Mouse (Mus musculus) B cell, adult 2 months (primary cell): ENCODE measurements around the gene Trp53bp1.

Experiments
- DNase-seq, 2 experiments: peaks; one replicate each; pipeline ENCODE4 v3.0.0; 2022

Trp53bp1 gene

GRCm38 (mm10) chr2:121244099-121244498, 27.1 kb downstream of the Trp53bp1 start:
- no peak for DNase-seq

GRCm38 (mm10) chr2:121239426-121239825, 31.8 kb downstream of the Trp53bp1 start:
- no peak for DNase-seq

- no peak for DNase-seq
Observed at GRCm38 (mm10) chr2:121235460-121236072, 35.6 kb downstream of the Trp53bp1 start.

- no peak for DNase-seq
Observed at GRCm38 (mm10) chr2:121228135-121228534, 43.1 kb downstream of the Trp53bp1 start.

GRCm38 (mm10) chr2:121223010-121223409, 48.2 kb downstream of the Trp53bp1 start:
- no peak for DNase-seq

- no peak for DNase-seq
Observed at GRCm38 (mm10) chr2:121219994-121220393, 51.2 kb downstream of the Trp53bp1 start.

- no peak for DNase-seq
Observed at GRCm38 (mm10) chr2:121219177-121219576, 52.0 kb downstream of the Trp53bp1 start.

GRCm38 (mm10) chr2:121214491-121214890, 56.7 kb downstream of the Trp53bp1 start:
- no peak for DNase-seq

- no peak for DNase-seq
Observed at GRCm38 (mm10) chr2:121206541-121206940, 64.7 kb downstream of the Trp53bp1 start.

- no peak for DNase-seq
Observed at GRCm38 (mm10) chr2:121204276-121204675, 66.9 kb downstream of the Trp53bp1 start.

GRCm38 (mm10) chr2:121195466-121195865, 75.7 kb downstream of the Trp53bp1 start:
- DNase-seq, result no peak

GRCm38 (mm10) chr2:121188530-121188929, 82.7 kb downstream of the Trp53bp1 start:
- DNase-seq, result no peak

- no peak for DNase-seq
Observed at GRCm38 (mm10) chr2:121184142-121184541, 87.1 kb downstream of the Trp53bp1 start.

- no peak for DNase-seq
Observed at GRCm38 (mm10) chr2:121183431-121183830, 87.8 kb downstream of the Trp53bp1 start.

GRCm38 (mm10) chr2:121178828-121179479, 92.3 kb downstream of the Trp53bp1 start:
- no peak for DNase-seq

- peak; percentile 89 to 91 for DNase-seq
Observed at GRCm38 (mm10) chr2:121170980-121171742, 100.0 kb downstream of the Trp53bp1 start, which contains the start of gene Zscan29. Gene Zscan29 (minus strand): TSS chr2:121171125.

GRCm38 (mm10) chr2:121170481-121170971, 100.7 kb downstream of the Trp53bp1 start, which contains the start of gene Tubgcp4:
Gene Tubgcp4 (plus strand): TSS chr2:121170654.
- DNase-seq, result peak in 1 of 2 experiments; percentile 49

GRCm38 (mm10) chr2:121169902-121170301, 101.3 kb downstream of the Trp53bp1 start:
- DNase-seq, result peak; percentile 19 to 21

GRCm38 (mm10) chr2:121169173-121169572, 102.0 kb downstream of the Trp53bp1 start:
- no peak for DNase-seq

- DNase-seq, result no peak
Observed at GRCm38 (mm10) chr2:121153100-121153499, 118.1 kb downstream of the Trp53bp1 start.

- no peak for DNase-seq
Observed at GRCm38 (mm10) chr2:121149679-121150078, 121.5 kb downstream of the Trp53bp1 start.
